Mouse (Mus musculus) ovary, postnatal 36 days (tissue): ENCODE measurements at regions not wholly inside any gene's neighbourhood (a gene's known extent, or its start where the extent isn't known, plus 50 kb on each side); places are given as distances from the start of the nearest gene placed in this dataset.

ENCODE experiments used
- DNase-seq: peaks from one replicate; pipeline ENCODE4 v3.0.0; 2022; ENCODE audit warnings: low spot score, mixed read lengths

- DNase-seq = no peak
Measured at GRCm38 (mm10) chr12:54272696-54273095, 69.0 kb upstream of the Egln3 start.

GRCm38 (mm10) chr12:54272226-54272625 lies 68.6 kb upstream of the Egln3 start:
- no peak for DNase-seq

- DNase-seq = no peak
Measured at GRCm38 (mm10) chr12:54265852-54266251, 62.2 kb upstream of the Egln3 start.

DNA sequence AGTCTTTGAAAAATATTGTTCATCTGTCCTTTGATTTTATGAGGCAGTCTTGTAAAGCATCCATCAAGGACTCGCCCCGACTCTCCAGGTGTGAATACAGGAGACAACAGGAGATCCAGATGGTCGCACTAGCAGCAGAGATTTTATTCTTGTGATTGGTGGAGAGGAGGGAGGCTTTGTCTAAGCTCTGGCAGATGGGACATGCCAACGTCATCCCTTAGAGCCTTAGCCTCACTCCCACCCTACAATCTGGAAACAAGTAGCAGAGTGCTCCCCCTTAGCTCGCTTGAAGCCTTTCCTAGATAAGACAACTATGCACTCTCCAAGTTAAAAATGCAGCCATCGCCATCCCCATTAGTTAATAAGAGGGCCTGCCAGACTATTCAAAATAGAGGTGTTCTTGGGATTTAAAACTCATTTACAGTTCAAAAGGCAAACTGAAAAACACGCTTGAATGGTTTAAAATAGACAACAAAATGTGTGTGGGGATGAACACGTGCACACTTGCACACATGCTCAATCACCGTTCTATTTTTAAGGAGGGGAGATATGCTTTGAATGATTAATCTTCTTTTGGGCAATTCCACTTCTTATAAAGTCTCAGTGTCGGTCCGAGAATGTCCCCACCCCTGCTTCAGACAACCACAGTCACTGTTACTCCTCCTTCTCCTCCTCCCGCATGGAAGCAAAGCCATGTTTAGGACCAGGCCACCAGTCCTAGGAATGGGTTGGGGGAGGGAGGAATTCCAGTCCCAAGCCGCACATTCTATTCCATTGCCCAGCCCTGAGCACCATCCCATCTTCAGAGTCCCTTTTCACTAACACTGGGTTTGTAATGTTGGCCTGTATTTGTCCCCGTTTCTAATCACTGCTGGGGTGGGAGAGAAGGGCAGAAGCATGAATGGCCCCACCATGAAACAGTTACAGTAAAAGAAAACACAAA lies 61.5 kb upstream of the Egln3 start:
- DNase-seq = no peak

GRCm38 (mm10) chr12:54264418-54264733 lies 60.7 kb upstream of the Egln3 start:
- DNase-seq = no peak

- DNase-seq = no peak
Measured at GRCm38 (mm10) chr12:54263733-54264417, 60.2 kb upstream of the Egln3 start.

DNA sequence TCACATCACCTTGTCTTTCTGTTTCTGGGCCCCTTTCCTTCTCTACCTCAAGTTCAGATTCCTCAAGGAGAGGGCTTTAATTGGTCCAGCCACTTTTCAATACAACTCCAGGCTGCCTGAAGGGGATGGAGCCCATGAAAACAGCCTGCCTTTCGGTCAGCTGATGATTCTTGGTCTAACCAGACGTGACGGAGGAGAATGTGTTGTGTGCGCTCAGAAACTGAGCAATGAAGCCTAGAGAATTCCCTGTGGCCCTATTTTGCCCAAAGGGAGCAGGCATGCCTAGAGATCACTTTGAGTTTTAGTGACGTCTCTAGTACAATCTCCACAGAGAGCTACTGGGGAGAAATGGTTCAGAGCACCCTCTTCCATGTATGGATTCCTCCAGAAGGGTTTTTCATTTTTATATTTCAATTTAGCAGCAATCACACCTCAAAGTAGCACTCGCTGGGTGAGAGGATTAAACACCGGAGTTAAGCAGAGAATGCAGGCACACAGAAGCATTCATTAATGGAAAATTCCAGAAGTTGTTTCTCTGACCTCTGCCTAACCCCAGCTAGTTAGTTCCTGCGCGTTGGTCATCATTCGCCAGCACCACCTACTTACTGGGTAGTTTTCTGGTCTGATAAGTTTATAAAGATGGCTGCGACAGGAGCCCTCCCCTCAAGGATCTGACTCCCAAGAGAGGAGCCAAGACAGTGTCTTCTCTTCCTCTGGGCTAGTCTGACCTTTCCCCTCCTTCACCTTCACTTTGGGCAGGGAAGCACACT lies 58.8 kb upstream of the Egln3 start:
- no peak for DNase-seq

DNA sequence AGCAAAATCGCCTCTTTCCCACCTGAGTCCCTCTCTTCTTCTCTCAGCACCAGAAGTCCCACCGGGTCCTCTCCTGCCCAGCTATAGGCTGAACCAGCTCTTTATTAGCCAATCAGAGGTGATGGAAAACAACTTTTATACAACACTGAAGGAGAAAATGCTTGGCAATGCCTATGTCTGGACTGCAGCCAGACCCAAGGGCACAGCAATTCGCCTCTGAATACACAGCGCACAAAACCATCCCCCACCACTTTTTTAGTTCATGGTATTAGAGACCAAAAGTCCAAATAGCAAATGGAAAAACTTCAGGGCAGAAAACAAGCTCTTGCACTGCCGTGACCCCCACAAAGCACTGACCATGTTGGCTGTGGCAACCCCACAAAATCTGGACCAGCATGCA lies 57.8 kb upstream of the Egln3 start:
- no peak for DNase-seq

- DNase-seq = no peak
Measured at GRCm38 (mm10) chr12:54260502-54260901, 56.8 kb upstream of the Egln3 start.

GRCm38 (mm10) chr12:54257776-54258433 lies 54.2 kb upstream of the Egln3 start:
- no peak for DNase-seq

GRCm38 (mm10) chr12:54256506-54257128 lies 53.0 kb upstream of the Egln3 start:
- no peak for DNase-seq
